Mouse (Mus musculus): ENCODE measurements around the gene Mylpf.
"Not testable (repeated sequence)": the region's sequence is repeated elsewhere in the genome, so short reads cannot be mapped to it uniquely, and the experiment has no call there.

The Mylpf gene

GRCm38 (mm10) chr7:127208553-127209438 lies at the start of gene Mylpf:
Gene Mylpf (plus strand): TSS chr7:127208890.
- peak; percentile 96 to 97 for DNase-seq

GRCm38 (mm10) chr7:127162546-127162945 lies 46.1 kb upstream of the Mylpf start:
- no peak for DNase-seq

- DNase-seq: no peak
These were observed 44.7 kb upstream of the Mylpf start for GRCm38 (mm10) chr7:127164002-127164401.

GRCm38 (mm10) chr7:127165607-127166493 lies 42.8 kb upstream of the Mylpf start:
- DNase-seq: no peak

- no peak for DNase-seq
These were observed 42.2 kb upstream of the Mylpf start for GRCm38 (mm10) chr7:127166501-127166900.

- DNase-seq: no peak
These were observed 31.8 kb upstream of the Mylpf start for GRCm38 (mm10) chr7:127176937-127177336.

GRCm38 (mm10) chr7:127180783-127181182 lies 27.9 kb upstream of the Mylpf start:
- DNase-seq: no peak

- not testable (repeated sequence) for DNase-seq
These were observed 27.0 kb upstream of the Mylpf start for GRCm38 (mm10) chr7:127181724-127182123.

GRCm38 (mm10) chr7:127183345-127183744 lies 25.3 kb upstream of the Mylpf start:
- no peak for DNase-seq

- DNase-seq: peak in 1 of 2 experiments; percentile 30
These were observed 24.9 kb upstream of the Mylpf start for GRCm38 (mm10) chr7:127183828-127184227.

- DNase-seq: no peak
These were observed 24.0 kb upstream of the Mylpf start for GRCm38 (mm10) chr7:127184720-127185119.

- no peak for DNase-seq
These were observed 23.1 kb upstream of the Mylpf start for GRCm38 (mm10) chr7:127185601-127186000.

GRCm38 (mm10) chr7:127187351-127187750 lies 21.3 kb upstream of the Mylpf start:
- DNase-seq: no peak

- DNase-seq: no peak
These were observed 20.1 kb upstream of the Mylpf start for GRCm38 (mm10) chr7:127188305-127189276.

- no peak for DNase-seq
These were observed 18.0 kb upstream of the Mylpf start for GRCm38 (mm10) chr7:127190672-127191071.

GRCm38 (mm10) chr7:127192989-127193388 lies 15.7 kb upstream of the Mylpf start:
- no peak for DNase-seq

GRCm38 (mm10) chr7:127194011-127194632 lies 14.6 kb upstream of the Mylpf start:
- no peak for DNase-seq

- no peak for DNase-seq
These were observed 14.1 kb upstream of the Mylpf start for GRCm38 (mm10) chr7:127194633-127195029.

- DNase-seq: peak; percentile 96 to 98
These were observed 13.0 kb upstream of the Mylpf start, which contains the start of gene Cd2bp2 for GRCm38 (mm10) chr7:127195544-127196295. Gene Cd2bp2 (minus strand): TSS chr7:127196050.

- DNase-seq: no peak
These were observed 12.2 kb upstream of the Mylpf start for GRCm38 (mm10) chr7:127196484-127196883.

- peak in 1 of 2 experiments; percentile 26 for DNase-seq
These were observed 2.1 kb upstream of the Mylpf start for GRCm38 (mm10) chr7:127206606-127207005.

All from lung, postnatal 4 days (tissue).